9 mouse cellular contexts compared by ENCODE assay signal in genomic region chr11:88585880-88586279, GRCm38 (mm10).
DNase-seq lines count a peak whose midpoint lies in the region; ATAC-seq and TF ChIP-seq lines count a peak whose summit lies in the region.
"Had no signal": no experiment of that assay in that cellular context is flagged by ENCODE, and none has a peak within 500 bp of the region (broad histone marks: within the 10 kb centered on the region; RNA-seq: fewer than 3 reads in every experiment).

No protein-coding gene starts in this region.

- H3K27me3 ChIP-seq in lung, embryonic 15.5 days, result no peaks in the 10 kb centered on the region
- H3K27me3 ChIP-seq in hindbrain, postnatal 0 days (ENCODE audit: insufficient read depth, low read length), result no peaks in the 10 kb centered on the region
- no peaks in the 10 kb centered on the region for H3K27me3 ChIP-seq in stomach, embryonic 16.5 days (ENCODE audit: control insufficient read depth, insufficient read depth, low read length)

- DNase-seq in gastrocnemius, adult 2 months, result no peak
- no peak for DNase-seq in gastrocnemius, adult 8-10 months (ENCODE audit: low spot score in 2 of 2)
- DNase-seq in lung, adult 18-20 months, result no peak
- no peak for DNase-seq in hindbrain, postnatal 0 days (ENCODE audit: low spot score)
- DNase-seq in adrenal gland, adult 8-10 months, result no peak
- DNase-seq: lung, postnatal 14 days had no signal

- no peak overlapping the region for H3K9ac ChIP-seq in lung, embryonic 15.5 days
- no peak overlapping the region for H3K9ac ChIP-seq in hindbrain, postnatal 0 days (replicated peaks; ENCODE audit: low read length)
- 0 out of 2 replicates have a peak overlapping the region, but pooled peaks have one; percentile 6 for H3K9ac ChIP-seq in stomach, embryonic 16.5 days (ENCODE audit: low read length)

- no peaks in the 10 kb centered on the region for H3K9me3 ChIP-seq in lung, embryonic 15.5 days
- no peaks in the 10 kb centered on the region for H3K9me3 ChIP-seq in hindbrain, postnatal 0 days (ENCODE audit: low read length)
- no peaks in the 10 kb centered on the region for H3K9me3 ChIP-seq in stomach, embryonic 16.5 days (replicated peaks; ENCODE audit: control insufficient read depth, low read length)

- no peak overlapping the region for H3K4me2 ChIP-seq in lung, embryonic 15.5 days
- H3K4me2 ChIP-seq in hindbrain, postnatal 0 days (ENCODE audit: low read depth, low read length), result no peak overlapping the region
- no peak overlapping the region for H3K4me2 ChIP-seq in stomach, embryonic 16.5 days (ENCODE audit: low read depth, low read length)

- peaks cover 9% of the 10 kb centered on the region; the same call in 1 of the 2 replicates for H3K36me3 ChIP-seq in lung, embryonic 15.5 days
- no peaks in the 10 kb centered on the region for H3K36me3 ChIP-seq in hindbrain, postnatal 0 days (ENCODE audit: insufficient read depth, low read length)
- 0 out of 2 replicates have a peak, but pooled peaks cover 8% of the 10 kb centered on the region for H3K36me3 ChIP-seq in stomach, embryonic 16.5 days (ENCODE audit: control insufficient read depth, insufficient read depth, low read length)

- TF ChIP-seq CTCF in gastrocnemius, adult 2 months (IDR thresholded peaks at IDR 0.05), result no peak
- no peak for TF ChIP-seq CTCF in hindbrain, postnatal 0 days (IDR thresholded peaks at IDR 0.05; ENCODE audit: low read depth)

- peak overlapping the region; percentile 88 for H3K27ac ChIP-seq in gastrocnemius, adult 2 months
- peak overlapping the region; percentile 66 for H3K27ac ChIP-seq in lung, embryonic 15.5 days
- peak overlapping the region; percentile 84 for H3K27ac ChIP-seq in hindbrain, postnatal 0 days
- H3K27ac ChIP-seq in stomach, embryonic 16.5 days (ENCODE audit: low read length), result no peak overlapping the region

- no peak for ATAC-seq in lung, embryonic 15.5 days (ENCODE audit: borderline replicate concordance, extremely low read depth, low FRiP score, low TSS enrichment)
- ATAC-seq in hindbrain, postnatal 0 days, result no peak
- ATAC-seq in stomach, embryonic 16.5 days (ENCODE audit: insufficient read depth, low FRiP score), result no peak
- no peak for ATAC-seq in megakaryocyte-erythroid progenitor cell, adult 5-6 weeks (replicated peaks; ENCODE audit: low FRiP score, low TSS enrichment, poor library complexity, severe bottlenecking)

- intact Hi-C loops in gastrocnemius, adult 2 months (cut with DNase I), result no loop called here

- peaks cover 63% of the 10 kb centered on the region for H3K4me1 ChIP-seq in lung, embryonic 15.5 days
- peaks cover 67% of the 10 kb centered on the region for H3K4me1 ChIP-seq in hindbrain, postnatal 0 days (ENCODE audit: insufficient read depth, low read length)
- peaks cover 59% of the 10 kb centered on the region for H3K4me1 ChIP-seq in stomach, embryonic 16.5 days (ENCODE audit: control insufficient read depth, insufficient read depth, low read length)

- H3K4me3 ChIP-seq in gastrocnemius, adult 2 months, result no peak overlapping the region
- no peak overlapping the region for H3K4me3 ChIP-seq in lung, embryonic 15.5 days
- H3K4me3 ChIP-seq in hindbrain, postnatal 0 days (ENCODE audit: low read length), result no peak overlapping the region
- H3K4me3 ChIP-seq in stomach, embryonic 16.5 days (replicated peaks; ENCODE audit: low read length), result no peak overlapping the region

- WGBS in lung, embryonic 15.5 days, result 39% methylated on average over 2 of the region's 2 CpGs
- WGBS in hindbrain, postnatal 0 days, result 48% methylated on average over 2 of the region's 2 CpGs
- 62% methylated on average over 2 of the region's 2 CpGs for WGBS in stomach, embryonic 16.5 days
